Mouse (Mus musculus) large intestine, adult 2 months (tissue): Measurements from ENCODE around the gene Tas1r1. TPM values are rescaled to one million over a fixed set of nuclear protein-coding genes. Genes with fewer than 3 reads are reported as not detected.

Experiments
- DNase-seq: peaks from one replicate; pipeline ENCODE4 v3.0.0-alpha.2; 2012; ENCODE audit warnings: low read depth, low spot score
- WGBS: fragments of 180-500 bp; shearing (Covaris S2); methylation state at CpG from one replicate; pipeline ENCODE4 v1.1.7; 2018; 5-methylcytosine and 5-hydroxymethylcytosine counted together
- polyA plus RNA-seq: library from polyadenylated mRNA; depleted of rRNA; stranded (reverse); fragments of >200 nt; gene quantifications from 2 replicates; pipeline ENCODE4 v1.2.3, GENCODE M21; 2012

Gene Tas1r1
- polyA plus RNA-seq, 1 experiment = 0.04 TPM

DNA sequence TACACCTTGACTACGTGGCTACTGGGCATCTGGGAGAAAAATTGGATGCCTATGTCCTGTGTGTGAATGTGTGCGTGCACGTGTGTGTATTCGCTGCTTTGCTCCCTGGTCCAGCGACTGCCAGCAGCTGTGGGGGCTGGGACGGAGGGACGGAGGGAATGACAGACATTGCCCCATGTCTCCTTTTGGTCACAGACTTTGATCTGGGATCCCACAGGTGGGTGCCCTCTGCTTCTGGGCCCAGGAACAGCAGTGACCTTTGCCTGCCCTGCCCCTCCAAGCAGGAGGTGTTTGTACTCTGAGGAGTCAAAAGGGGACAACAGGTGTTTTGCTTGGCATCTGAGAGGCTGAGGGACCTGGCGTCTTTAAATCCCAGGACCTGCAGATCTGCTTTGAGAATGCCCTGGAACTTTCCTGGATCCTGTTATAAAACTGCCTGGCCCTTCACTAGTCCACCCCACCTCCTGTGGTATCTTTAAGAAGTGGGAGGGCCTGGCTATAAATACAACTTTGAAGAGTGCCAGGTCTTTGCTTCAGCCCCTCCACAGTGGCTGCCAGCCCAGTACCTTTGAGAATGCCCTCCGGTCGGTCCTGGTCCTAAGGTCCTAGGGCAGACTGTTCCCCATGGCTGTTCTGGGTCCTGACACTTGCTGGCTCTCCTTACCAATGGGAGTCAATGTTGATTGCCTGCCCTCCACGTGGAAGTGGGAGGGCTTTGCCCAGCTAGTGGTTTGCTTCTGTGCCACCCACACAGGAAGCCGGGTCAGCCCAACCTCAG is 25.1 kb downstream of the Tas1r1 start:
- 73% methylated on average over 12 of the region's 12 CpGs for WGBS

GRCm38 (mm10) chr4:152012109-152012508 is 26.3 kb downstream of the Tas1r1 start:
- no peak for DNase-seq
- 81% methylated on average over 16 of the region's 16 CpGs for WGBS

More for the DNA sequence above, 25.1 kb downstream of the Tas1r1 start:
- no peak for DNase-seq

- 35% methylated on average over 8 of the region's 8 CpGs for WGBS
- DNase-seq = no peak
Measured at GRCm38 (mm10) chr4:152011171-152011760, 27.1 kb downstream of the Tas1r1 start.

DNA sequence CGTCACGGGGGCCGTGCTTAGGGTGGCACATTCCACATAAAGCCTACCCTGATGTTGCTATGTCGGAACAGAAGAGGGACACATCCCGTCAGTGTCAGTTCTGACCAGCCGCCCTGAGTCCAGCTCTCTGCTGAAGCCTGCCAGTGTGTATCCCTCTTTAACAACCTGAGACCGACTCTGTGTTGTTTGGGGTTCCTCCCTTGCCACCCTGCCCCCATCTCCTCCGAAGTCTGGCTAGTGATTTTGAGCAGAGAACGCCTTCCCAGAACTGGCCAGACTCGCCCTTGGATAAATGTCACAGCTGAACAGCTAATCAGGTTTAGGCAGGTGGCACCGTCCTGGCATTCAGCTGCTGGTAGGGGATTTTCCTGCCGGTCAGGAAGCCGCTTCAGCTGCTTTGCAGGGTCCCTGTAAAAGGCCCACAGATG is 27.6 kb downstream of the Tas1r1 start:
- WGBS = 6% methylated on average over 13 of the region's 13 CpGs
- DNase-seq = no peak

- 2% methylated on average over 10 of the region's 10 CpGs for WGBS
- no peak for DNase-seq
Measured at GRCm38 (mm10) chr4:152010091-152010706, 28.2 kb downstream of the Tas1r1 start.

DNA sequence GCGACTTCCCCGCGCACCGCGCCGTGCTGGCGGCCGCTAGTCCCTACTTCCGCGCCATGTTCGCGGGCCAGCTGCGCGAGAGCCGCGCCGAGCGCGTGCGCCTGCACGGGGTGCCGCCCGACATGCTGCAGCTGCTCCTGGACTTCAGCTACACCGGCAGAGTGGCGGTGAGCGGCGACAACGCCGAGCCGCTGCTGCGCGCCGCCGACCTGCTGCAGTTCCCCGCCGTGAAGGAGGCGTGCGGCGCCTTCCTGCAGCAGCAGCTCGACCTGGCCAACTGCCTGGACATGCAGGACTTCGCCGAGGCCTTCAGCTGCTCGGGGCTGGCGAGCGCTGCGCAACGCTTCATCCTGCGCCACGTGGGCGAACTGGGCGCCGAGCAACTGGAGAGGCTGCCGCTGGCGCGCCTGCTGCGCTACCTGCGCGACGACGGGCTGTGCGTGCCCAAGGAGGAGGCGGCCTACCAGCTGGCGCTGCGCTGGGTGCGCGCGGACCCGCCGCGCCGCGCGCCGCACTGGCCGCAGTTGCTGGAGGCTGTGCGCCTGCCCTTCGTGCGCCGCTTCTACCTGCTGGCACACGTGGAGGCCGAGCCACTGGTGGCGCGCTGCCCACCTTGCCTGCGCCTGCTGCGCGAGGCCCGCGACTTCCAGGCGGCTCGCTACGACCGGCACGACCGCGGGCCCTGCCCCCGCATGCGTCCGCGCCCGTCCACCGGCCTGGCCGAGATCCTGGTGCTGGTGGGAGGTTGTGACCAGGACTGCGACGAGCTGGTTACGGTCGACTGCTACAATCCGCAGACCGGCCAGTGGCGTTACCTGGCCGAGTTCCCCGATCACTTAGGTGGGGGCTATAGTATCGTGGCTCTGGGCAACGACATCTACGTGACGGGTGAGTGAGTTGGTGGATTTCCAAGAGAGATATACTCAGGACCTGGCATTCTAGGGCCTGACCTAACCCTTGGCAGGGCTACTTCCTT is 29.0 kb downstream of the Tas1r1 start:
- under 1% methylated on average over 115 of the region's 115 CpGs for WGBS
- no peak for DNase-seq

DNA sequence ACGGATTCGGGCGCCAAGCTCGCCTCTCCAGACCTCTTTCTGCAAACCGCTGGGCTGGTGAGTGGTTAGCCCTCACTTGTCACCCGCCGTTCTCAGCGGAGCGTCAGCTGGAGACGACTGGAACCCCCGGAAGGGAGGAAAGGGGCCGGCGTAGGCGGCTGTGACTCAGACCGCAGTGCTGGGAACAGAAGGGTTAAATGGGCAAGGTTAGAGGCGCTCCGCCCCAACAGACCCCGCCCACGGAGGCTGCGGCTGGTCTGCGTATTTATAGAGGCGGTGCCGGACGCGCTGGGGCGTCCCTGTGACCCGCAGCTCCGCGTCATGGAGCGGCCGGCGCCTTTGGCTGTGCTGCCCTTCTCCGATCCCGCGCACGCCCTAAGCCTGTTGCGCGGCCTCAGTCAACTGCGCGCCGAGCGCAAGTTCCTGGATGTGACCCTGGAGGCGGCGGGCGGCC is 29.7 kb downstream of the Tas1r1 start, which contains the start of gene Klhl21:
Gene Klhl21 (plus strand): TSS at position 182 of the 454 bp plus-strand sequence.
- WGBS = under 1% methylated on average over 45 of the region's 45 CpGs
- peak; percentile 83 for DNase-seq

DNA sequence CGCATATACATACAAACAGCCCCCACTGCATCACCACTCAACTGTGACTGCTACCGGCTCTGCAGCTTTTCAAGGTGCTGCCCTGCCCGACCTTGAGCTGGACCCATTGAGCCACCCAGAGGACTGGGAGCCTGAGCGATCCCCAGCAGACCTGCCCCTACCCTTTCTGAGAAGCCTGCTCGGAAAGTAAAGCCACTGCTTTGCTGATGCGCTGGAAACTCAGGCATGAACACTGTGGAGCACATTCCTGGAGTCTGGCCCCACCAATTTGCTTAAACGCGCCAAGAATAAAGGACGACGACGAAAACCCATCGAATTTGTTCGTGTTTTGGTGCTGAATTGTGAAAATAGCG is 30.2 kb downstream of the Tas1r1 start:
- no peak for DNase-seq
- 1% methylated on average over 14 of the region's 14 CpGs for WGBS

GRCm38 (mm10) chr4:152007481-152008147 is 30.8 kb downstream of the Tas1r1 start:
- WGBS = 16% methylated on average over 8 of the region's 8 CpGs
- no peak for DNase-seq

- WGBS = 66% methylated on average over 3 of the region's 3 CpGs
- no peak for DNase-seq
Measured at GRCm38 (mm10) chr4:152006812-152007211, 31.6 kb downstream of the Tas1r1 start.

GRCm38 (mm10) chr4:152006137-152006536 is 32.2 kb downstream of the Tas1r1 start:
- 72% methylated on average over 6 of the region's 6 CpGs for WGBS
- DNase-seq = no peak

DNA sequence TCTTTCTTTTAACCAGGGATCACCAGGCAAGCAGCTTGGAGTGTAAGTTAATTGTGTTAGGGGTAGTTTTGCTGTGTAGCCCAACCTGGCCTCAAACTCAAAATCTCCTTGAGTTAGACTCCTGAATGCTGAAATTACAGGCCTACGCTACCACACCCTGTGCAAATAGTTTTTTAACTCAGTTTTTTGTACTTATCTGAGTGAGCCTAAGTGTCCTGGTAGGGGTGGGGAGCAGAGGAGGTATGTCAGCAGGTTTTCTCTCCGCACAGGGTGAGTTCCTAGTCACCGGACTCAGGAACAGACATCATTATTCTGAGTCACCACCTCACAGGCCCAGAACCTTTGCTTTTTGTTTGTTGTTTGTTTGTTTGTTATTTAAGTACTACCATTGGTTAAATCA is 36.3 kb downstream of the Tas1r1 start:
- 80% methylated on average over 3 of the region's 3 CpGs for WGBS
- DNase-seq = no peak

DNA sequence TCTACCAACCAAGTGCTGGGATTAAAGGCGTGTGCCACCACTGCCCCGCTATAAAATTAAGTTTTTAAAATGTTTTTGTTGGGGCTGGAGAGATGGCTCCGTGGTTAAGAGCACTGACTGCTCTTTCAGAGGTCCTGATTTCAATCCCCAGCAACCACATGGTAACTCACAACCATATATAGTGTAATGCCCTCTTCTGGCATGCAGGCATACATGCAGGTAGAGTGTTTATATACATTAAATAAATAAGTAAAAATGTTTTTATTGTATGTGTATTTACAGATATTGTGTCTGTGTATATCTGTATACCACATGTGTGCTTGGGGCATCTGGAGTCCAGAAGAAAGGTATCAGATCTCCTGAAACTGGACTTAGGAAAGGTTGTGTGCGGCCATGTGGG is 37.0 kb downstream of the Tas1r1 start:
- DNase-seq = no peak
- WGBS = 66% methylated on average over 4 of the region's 4 CpGs

- DNase-seq = no peak
- 36% methylated on average over 4 of the region's 4 CpGs for WGBS
Measured at GRCm38 (mm10) chr4:152000906-152001305, 37.5 kb downstream of the Tas1r1 start.

DNA sequence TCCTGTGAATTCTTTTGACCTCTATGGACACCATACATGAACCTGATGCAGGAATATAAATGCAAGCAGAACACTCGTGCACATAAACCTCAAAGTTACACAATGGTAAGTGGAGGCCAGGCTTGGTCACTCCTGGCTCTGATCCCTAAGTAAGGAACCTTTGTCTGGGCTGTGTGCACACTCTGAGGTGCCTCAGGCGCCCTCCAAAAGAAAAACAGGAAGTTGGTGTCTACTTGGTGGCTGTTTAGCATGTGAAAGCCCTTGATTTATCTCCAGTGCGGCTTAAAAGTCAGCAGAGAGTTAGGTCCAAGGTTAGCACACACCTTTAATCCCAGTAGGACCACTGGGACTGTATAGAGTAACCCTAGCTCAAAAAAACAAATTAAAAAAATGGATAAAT is 38.9 kb downstream of the Tas1r1 start:
- DNase-seq = no peak
- 73% methylated on average over 3 of the region's 3 CpGs for WGBS

DNA sequence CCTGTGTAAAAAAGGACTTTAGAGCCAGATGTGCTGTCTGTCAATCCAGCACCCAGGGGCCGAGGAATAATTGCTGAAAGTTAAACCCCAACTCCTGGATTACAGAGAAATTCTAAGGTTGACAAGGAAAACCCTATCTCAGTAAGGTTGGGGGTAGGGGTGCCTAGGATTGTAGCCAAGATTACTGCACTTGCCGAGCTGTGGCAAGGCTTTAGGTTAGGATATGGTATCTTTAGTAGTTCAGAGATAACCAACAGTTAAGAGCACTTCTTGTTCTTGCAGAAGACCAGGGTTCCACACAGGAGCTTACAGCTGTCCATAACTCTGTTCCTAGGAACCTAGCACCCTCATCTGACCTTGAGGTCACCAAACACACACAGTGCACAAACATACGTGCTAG is 40.7 kb downstream of the Tas1r1 start:
- WGBS = 71% methylated on average over 3 of the region's 3 CpGs
- no peak for DNase-seq

DNA sequence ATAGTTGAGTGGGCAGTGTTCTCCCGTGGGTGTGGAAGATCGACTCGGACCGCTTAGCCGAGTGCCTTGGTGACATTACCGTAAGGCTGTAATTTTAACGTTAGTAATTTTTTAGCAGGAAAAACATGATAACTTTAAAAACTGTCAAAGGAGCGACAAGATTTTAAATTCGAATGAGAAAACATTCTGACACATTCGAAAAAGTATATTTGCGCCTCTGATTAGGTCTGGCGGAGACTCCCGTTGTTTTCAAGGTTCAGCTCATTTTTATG is 41.5 kb downstream of the Tas1r1 start:
- under 1% methylated on average over 13 of the region's 13 CpGs for WGBS
- no peak for DNase-seq

GRCm38 (mm10) chr4:151996173-151996950 is 42.0 kb downstream of the Tas1r1 start, which contains the start of gene Phf13:
Phf13 (minus strand) TSS chr4:151996258.
- under 1% methylated on average over 94 of the region's 94 CpGs for WGBS
- DNase-seq = peak; percentile 91
